Mouse (Mus musculus): ENCODE results near the gene Ttc5.
"Not testable (repeated sequence)": the region's sequence is repeated elsewhere in the genome, so short reads cannot be mapped to it uniquely, and the experiment has no call there.

The Ttc5 gene

GRCm38 (mm10) chr14:50785251-50785637 lies at the start of gene Ttc5:
Gene Ttc5 (minus strand): TSS chr14:50785519.
- peak; percentile 92 for DNase-seq

GRCm38 (mm10) chr14:50834435-50834834 lies 49.1 kb upstream of the Ttc5 start:
- no peak for DNase-seq

DNA sequence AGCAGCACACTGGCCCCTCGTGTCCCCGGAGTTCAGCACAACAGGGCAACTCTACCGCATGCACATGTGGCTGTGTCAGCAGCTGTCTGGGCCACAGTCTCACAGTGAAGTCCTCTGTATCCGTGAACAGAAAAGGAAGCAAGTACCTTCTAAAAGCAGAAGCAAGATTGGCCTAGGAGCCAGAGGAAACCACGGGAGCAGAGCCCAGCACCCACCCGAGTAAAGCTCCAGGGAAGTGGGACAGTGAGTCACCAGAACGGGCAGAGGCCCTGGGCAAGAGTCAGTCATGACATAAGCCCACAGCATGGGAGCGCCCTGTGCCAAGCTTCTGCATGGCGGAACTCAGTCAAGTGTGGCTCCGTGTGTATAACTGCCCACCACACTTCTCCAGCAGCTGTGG lies 48.6 kb upstream of the Ttc5 start:
- DNase-seq: no peak

DNA sequence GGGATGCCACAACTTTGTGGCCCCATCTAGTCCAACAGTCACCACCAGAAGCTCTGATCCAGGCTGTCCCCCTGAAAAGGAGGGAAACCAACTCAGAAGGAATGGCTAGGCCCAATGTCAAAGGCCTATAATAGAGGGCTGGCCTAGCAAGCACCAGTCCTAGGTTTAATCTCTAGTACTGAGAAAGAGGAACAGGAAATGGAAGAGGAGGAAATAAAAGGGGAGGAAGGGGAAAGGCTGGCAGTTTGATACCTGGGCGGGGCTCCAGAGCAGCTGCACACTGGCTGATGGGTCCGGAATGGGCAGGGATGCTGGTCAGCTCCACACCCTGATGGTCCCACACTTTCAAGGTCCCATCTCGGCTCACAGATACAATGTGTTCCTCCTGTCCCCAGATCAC lies 44.6 kb upstream of the Ttc5 start:
- no peak for DNase-seq

GRCm38 (mm10) chr14:50826579-50826978 lies 41.3 kb upstream of the Ttc5 start:
- DNase-seq: no peak

DNA sequence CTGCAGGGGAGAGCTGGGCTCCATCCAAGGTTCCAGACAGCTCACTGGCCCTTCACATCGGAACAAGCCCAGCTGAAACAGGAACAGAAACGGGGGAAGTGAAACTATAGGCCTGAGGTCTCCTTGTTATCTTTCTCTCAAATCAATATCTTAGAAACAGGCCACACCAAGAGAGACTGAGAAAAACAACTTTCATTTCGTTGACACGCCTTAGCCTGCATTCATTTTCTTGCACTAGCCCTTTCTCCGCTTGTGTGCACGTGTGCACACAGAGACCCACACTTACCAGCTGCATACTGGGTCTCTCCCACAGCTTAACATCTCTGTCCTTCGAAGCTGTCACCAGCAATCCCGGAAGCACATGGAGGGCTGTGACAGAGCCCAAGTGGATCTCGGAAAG lies 38.9 kb upstream of the Ttc5 start:
- no peak for DNase-seq

DNA sequence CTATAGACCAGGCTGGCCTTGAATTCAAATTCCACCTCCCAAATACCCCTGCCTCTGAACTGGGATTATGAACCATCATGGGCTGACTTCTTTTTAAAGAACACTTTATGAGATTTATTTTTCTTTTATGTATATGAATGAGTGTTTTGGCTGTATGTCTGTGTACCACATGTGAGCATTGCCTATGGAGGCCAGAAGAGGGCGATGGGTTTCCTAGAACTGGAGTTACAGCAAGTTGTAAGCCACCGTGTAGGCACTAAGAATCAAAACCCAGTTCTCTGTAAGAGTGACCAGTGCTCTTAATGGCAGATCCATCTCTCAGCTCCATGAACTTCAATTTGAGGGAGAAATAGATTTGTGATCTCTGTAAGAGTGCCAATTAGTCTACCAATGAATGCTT lies 37.9 kb upstream of the Ttc5 start:
- DNase-seq: no peak

DNA sequence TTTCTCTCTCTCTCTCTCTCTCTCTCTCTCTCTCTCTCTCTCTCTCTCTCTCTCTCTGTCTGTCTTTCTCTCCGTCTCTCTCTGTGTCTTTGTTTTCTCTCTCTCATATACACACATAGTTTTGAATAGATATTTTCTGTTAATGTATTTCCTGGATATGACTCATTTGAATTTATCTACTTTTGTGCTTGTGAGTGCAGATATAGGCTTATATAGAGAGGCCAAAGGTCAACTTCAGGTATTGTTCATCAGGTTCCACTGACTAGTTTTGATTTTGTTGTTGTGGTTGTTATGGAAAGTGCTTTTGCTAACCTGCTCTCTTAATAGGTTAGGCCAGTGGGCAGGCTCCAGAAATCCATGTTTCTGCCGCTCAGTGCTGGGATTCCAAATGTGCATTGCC lies 27.7 kb upstream of the Ttc5 start:
- DNase-seq: no peak

DNA sequence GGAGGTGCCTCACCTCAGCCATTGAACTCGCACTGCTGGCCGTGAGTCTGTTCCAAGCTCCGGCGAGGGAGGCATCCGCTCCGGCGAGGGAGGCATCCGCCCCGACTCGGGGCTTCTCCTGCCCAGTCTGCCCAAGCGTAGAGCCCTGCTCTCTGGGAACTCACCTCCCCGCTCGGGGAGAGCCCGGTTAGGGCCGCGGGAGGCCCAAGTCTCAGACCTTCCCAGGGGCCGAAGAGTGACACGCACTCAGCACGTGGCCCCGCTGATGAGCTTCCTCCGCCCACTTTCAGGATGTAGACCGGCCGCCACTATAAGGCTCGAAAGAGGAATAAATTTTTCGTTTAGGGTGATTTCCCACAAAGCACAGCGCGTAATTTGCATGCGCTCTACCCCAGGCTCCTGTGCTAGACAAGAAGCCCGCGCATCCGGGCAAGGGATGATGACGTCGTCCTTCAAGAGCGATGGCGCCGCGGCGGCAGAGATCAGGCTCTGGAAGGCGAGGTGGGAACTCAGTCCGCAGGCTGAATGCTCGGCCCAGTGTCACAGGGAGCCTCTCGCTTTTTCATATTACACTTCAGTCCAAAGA lies 22.3 kb upstream of the Ttc5 start, which contains the start of the genes Ccnb1ip1 and Parp2:
Gene Ccnb1ip1, minus strand, starts transcription at position 246 of the 586 bp plus-strand sequence.
Gene Parp2, plus strand, starts transcription at position 355 of the 586 bp plus-strand sequence.
- DNase-seq: peak; percentile 88

DNA sequence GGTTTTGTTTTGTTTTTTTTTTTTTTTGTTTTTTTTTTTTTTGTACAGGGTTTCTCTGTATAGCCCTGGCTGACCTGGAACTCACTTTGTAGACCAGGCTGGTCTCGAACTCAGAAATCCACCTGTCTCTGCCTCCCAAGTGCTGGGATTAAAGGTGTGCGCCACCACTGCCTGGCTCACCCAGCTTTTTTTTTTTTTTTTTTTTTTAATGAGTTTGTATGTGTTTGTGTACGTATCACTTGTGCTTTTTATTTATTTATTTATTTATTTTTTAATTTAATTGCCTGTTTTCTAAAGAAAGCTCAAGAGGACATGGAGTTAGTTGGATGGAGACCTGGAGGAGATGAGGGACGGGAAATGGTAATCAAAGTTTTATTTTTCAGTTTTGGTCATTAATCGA lies 21.1 kb upstream of the Ttc5 start:
- DNase-seq: not testable (repeated sequence)

GRCm38 (mm10) chr14:50804683-50805082 lies 19.4 kb upstream of the Ttc5 start:
- no peak for DNase-seq

DNA sequence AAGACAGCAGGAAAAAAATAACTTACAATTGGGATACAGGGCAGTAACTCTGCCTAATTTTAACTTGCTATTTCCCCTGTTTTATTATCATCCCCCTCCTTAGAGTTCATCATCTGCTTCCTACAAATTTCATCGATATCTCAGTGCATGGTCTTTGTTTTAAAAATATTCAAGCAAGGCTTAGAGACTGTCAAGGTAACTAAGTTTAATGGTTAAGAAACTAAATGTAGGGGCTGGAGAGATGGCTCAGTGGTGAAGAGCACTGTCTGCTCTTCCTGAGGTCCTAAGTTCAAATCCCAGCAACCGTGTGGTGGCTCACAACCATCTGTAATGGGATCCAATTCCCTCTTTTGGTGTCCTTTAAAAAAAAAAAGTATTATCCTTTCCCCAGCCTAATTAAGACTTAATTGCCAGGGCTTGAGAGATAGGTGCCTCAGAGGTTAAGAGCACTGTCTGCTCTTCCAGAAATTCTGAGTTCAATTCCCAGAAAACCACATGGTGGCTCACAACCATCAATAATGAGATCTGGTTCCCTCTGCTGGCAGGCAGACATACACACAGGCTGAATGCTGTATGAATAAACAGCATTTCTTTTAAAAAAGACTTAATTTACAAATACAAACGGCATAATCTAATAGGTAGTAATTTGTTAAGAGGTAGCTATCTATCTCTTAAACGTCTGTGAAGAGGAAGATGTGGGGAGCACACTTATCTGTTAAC lies 17.7 kb upstream of the Ttc5 start:
- DNase-seq: no peak

DNA sequence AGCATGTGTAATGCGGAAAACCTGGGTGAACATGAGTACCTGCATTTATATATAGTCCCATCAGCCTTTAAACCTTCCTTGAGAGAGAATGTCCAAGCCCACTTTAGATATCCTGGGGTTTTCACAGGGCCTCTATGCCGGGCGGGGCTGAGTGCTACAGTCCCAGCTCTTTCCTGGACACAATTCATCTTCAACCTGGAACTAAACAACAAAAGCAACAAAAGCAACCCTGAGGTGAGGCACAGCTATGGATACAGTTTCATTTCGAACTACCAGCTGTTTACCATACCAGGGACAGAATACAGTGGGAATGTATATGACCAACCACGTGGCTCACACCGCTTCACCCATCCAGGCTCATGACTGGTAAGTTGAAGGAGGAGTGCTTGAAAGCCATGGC lies 17.1 kb upstream of the Ttc5 start:
- no peak for DNase-seq

DNA sequence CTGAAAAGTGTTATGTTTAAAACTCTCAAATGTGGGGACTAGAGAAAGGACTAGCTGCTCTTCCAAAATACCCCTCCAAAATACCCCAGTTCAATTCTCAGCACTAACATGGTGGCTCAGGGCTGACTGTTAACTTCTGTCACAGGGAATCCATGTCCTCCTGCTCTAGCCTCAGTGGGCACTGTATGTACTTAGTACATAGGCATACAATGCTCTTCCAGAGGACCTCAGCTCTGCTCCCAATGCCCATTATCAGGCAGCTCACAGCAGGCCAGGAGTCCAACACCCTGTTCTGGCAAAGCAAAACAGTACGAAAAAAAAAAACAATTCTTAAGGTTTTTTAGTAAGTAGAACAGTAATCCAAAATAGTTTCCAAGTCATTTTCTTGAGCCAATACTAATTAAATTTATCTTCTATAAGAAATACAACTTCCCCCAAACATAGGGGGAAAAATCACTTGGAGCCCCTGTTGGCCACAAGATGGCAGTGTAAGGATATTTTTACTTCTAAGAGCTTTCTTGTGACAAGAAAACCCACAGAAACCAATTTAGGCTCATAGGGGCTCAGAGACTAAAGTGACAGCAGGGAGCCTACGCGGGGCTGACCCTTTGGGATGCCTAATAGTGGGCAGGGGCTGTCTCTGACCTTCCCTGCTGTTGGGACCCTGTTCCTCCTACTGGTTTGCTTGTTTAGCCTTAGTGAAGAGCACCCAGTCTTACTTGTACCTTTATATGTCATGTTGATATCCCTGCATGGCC lies 14.4 kb upstream of the Ttc5 start:
- peak; percentile 13 for DNase-seq

DNA sequence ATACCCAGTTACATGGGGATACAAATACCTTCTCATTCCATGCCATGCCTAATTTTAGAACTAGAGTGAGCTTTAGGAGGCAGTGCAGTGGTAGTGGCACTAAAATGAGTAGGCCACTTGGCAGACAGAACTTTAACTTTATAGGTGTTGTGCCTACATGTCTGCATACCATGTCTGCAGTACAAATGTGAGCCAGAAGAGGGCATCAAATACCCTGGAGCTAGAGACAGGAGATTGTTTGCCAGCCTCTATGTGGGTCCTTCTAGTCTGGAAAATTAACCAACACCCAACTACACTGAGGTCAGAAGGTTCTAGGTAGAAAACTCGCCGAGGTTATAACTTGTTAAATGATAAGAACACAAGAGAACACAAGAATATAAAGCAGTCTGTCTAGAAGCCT lies 13.2 kb upstream of the Ttc5 start:
- DNase-seq: no peak

- no peak for DNase-seq
These were observed 11.1 kb upstream of the Ttc5 start for GRCm38 (mm10) chr14:50796464-50796863.

DNA sequence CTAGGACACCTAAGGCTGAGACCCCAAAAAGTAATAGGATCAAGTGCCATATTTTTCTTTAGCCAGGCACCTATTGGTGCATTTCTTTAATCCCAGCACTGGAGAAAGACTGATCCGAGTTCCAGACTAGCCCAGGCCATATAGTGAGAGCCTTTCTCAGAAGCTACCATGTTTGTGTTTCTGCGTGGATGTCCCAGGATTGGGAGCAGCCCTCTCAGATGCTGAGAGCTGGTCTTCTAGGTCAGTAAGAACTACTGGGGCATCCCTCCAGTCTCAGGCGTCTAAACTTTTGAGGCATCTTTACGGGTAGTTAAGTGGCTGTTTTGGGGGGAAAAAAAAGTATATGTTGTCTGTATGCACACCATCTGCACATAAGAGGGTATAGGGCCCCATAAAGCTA lies 10.6 kb upstream of the Ttc5 start:
- no peak for DNase-seq

GRCm38 (mm10) chr14:50795261-50795935 lies 10.1 kb upstream of the Ttc5 start:
- DNase-seq: no peak

DNA sequence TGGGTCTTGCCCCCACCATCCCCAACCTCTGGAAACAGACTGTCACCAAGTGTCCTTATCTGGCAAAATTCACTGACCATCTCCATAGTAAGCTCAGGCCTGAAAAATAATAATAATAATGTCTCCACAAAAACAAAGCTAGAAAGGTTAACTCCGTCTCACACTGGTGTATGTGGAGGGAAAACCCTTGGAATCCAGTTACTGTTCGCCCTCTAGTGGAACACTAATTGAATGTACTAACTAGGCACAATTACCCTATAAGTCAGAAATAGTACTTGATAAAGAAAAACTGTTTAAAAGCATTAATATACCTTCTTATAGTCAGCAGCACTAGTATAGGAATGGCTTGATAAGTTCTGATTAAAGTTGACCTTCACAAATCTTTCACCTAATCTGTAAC lies 2.8 kb upstream of the Ttc5 start:
- DNase-seq: no peak

GRCm38 (mm10) chr14:50784391-50785250 lies 698 bp downstream of the Ttc5 start:
- DNase-seq: no peak

DNA sequence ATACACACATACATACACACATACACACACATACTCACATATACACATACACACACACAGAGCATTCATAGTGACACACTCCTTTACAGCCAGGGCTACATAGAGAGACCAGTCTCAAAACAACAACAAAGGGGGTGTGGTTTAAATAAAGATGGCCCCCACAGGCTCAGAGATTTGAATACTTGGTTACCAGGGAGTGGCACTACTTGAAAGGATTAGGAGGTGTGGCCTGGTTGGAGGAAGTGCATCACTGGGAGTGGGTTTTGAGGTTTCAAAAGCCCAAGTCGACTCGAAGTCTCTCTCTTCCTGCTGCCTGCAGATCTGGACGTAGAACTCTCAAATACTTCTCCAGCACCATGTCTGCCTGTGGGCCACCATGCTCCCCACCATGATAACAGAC lies 3.2 kb downstream of the Ttc5 start:
- no peak for DNase-seq

DNA sequence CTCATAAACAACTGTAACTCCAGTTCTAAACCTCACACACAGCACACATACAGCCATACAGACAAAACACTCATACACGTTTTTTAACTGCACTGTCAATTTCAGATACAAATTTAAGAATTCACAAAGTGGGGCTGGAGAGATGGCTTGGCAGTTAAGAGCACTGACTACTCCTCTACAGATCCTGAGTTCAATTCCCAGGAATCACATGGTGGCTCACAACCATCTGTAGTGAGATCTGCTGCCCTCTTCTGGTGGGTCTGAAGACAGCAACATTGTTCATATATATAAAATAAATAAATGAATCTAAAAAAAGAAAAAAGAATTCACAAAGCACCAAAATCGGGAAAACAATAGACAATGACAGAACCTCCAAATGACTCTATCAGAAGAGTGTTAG lies 14.0 kb downstream of the Ttc5 start:
- DNase-seq: no peak

DNA sequence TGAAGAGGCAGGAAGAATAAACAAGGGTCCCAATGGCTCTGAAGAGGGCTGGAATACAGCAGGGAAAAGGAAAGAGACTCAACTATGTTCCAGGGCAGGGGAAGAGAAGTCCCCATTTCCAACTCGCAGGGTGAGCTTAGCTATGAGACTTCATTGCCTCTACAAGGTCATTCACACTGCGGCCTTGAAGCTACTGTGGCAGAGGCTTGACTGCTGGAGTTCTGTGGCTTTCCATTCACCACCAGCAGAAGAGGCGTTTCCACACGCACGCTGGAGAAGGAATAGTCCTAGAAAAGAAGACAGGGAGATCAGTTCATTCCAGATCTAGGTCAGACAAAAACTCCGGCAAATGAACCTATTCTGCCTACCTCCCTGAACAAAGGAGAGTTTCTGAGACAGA lies 19.6 kb downstream of the Ttc5 start:
- no peak for DNase-seq

All from right cerebral cortex, postnatal 4 days (tissue).